Mouse (Mus musculus) liver, embryonic 15.5 days (tissue): Measurements from ENCODE around the gene Tsga10. TPM values are rescaled to one million over a fixed set of nuclear protein-coding genes. Genes with fewer than 3 reads are reported as not detected.

Source experiments
- ATAC-seq: fragments of 200-750 bp; cut with Nextera tagmentation; 2 replicates; pipeline ENCODE4 v1.8.0; 2017; ENCODE audit warnings: moderate number of reproducible peaks, mild to moderate bottlenecking, moderate library complexity; ENCODE audit not compliant: insufficient read depth
- H3K27ac ChIP-seq: fragments of 300-500 bp; sonication (generic); replicated peaks from 2 replicates; pipeline ENCODE4 v1.5.1; 2015; ENCODE audit warnings: mild to moderate bottlenecking, inconsistent platforms
- H3K27me3 ChIP-seq: fragments of 300-500 bp; sonication (generic); 2 replicates; pipeline ENCODE4 v1.6.1; 2015; ENCODE audit warnings: mild to moderate bottlenecking, inconsistent platforms
- H3K36me3 ChIP-seq: fragments of 300-500 bp; sonication (generic); replicated peaks from 2 replicates; pipeline ENCODE4 v1.6.1; 2015; ENCODE audit warnings: moderate library complexity, mild to moderate bottlenecking, inconsistent platforms
- H3K4me1 ChIP-seq: fragments of 300-500 bp; sonication (generic); replicated peaks from 2 replicates; pipeline ENCODE4 v1.6.1; 2015; ENCODE audit warnings: inconsistent platforms
- H3K4me2 ChIP-seq: fragments of 300-500 bp; sonication (generic); 2 replicates; pipeline ENCODE4 v1.6.1; 2015; ENCODE audit warnings: moderate library complexity, mild to moderate bottlenecking, inconsistent platforms
- H3K4me3 ChIP-seq: fragments of 300-500 bp; sonication (generic); replicated peaks from 2 replicates; pipeline ENCODE4 v1.5.1; 2015; ENCODE audit warnings: mild to moderate bottlenecking, inconsistent platforms
- H3K9ac ChIP-seq: fragments of 300-500 bp; sonication (generic); 2 replicates; pipeline ENCODE4 v1.6.1; 2015; ENCODE audit warnings: moderate library complexity, mild to moderate bottlenecking, inconsistent platforms
- H3K9me3 ChIP-seq: fragments of 300-500 bp; sonication (generic); replicated peaks from 2 replicates; pipeline ENCODE4 v1.6.1; 2016; ENCODE audit warnings: inconsistent platforms
- WGBS: fragments of 180-500 bp; shearing (Covaris S2); methylation state at CpG from one replicate; pipeline ENCODE4 v1.1.7; 2015; ENCODE audit warnings: mixed read lengths; ENCODE audit not compliant: insufficient replicate concordance; 5-methylcytosine and 5-hydroxymethylcytosine counted together
- polyA plus RNA-seq: library from polyadenylated mRNA; unstranded; fragments of >200 nt; fragmentation: Nextera tagmentation; extraction: Ambion mirVana; gene quantifications from 2 replicates; pipeline ENCODE4 v1.2.1, GENCODE M21; 2015

Gene Tsga10
- polyA plus RNA-seq, 1 experiment from 2014 or later, result 1.3 TPM

DNA sequence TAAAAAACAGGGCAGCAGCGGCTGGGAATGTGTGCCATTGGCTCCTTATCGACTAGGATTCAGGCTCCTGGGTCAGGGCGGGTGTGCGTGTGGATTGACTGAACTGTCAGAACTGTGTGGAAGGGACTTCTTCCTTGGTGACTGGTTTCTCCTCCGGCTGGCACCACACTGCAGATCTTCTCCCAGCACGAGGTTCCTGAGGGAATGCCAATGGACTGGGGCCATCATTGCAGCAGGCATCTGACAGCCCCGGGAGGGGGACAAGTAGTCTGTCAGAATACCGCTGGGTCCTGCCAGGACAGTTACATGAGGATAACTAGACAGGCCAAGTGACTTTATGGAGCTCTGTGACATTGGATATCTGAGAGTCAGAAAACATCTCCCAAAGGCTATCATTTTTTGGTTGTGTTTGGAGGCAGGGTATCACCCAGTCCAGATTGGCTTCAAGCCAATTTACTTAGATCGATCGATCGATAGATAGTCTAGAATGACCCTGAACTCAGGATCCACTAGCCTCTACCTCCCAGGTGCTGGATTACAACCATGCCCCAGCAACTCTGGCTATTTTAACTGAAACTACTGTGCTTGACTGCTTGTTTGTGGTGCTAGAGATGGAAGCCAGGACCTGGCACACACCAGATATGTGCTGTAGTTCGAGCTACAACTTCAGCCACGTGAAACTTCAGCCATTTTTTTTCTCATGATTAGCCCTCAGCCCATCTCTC is 11.7 kb upstream of the Tsga10 start:
- Histone ChIP-seq H3K36me3 (peaks cover 80% of the 10 kb centered on the region), H3K4me3 (no peak overlapping the region), H3K4me2 (no peak overlapping the region), H3K9me3 (no peaks in the 10 kb centered on the region), H3K4me1 (peaks cover 6% of the 10 kb centered on the region), H3K9ac (no peak overlapping the region), H3K27ac (no peak overlapping the region), H3K27me3 (no peaks in the 10 kb centered on the region)
- 84% methylated on average over 13 of the region's 13 CpGs for WGBS
- ATAC-seq, result no peak

DNA sequence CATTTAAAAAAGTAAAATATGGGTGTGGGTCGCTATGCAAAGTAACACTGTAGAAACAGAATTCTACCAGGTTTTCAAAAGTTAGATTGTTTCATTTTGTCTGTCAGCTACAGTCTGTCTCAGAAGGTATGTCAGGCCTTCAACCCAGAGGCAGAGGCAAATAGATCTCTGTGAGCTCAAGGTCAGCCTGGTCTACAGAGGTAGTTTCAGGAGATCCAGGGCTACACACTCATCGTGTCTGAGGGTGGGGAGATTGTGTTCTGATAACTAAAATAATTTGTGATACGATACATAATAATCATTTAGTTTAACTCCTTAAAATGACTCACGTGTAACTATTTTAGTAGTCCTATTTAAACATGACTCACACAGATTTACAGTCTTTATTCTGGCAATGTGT is 6.9 kb upstream of the Tsga10 start:
- H3K27me3 ChIP-seq, result no peaks in the 10 kb centered on the region
- peak overlapping the region; percentile 55; the same call in 1 of the 2 replicates for H3K9ac ChIP-seq
- 59% methylated on average over 4 of the region's 4 CpGs for WGBS
- peak overlapping the region; percentile 89 for H3K4me2 ChIP-seq
- H3K4me1 ChIP-seq, result peaks cover 38% of the 10 kb centered on the region
- H3K36me3 ChIP-seq, result peaks cover 35% of the 10 kb centered on the region
- no peak for ATAC-seq
- H3K9me3 ChIP-seq, result no peaks in the 10 kb centered on the region
- peak overlapping the region; percentile 70; the same call in 1 of the 2 replicates for H3K4me3 ChIP-seq
- H3K27ac ChIP-seq, result no peak overlapping the region

DNA sequence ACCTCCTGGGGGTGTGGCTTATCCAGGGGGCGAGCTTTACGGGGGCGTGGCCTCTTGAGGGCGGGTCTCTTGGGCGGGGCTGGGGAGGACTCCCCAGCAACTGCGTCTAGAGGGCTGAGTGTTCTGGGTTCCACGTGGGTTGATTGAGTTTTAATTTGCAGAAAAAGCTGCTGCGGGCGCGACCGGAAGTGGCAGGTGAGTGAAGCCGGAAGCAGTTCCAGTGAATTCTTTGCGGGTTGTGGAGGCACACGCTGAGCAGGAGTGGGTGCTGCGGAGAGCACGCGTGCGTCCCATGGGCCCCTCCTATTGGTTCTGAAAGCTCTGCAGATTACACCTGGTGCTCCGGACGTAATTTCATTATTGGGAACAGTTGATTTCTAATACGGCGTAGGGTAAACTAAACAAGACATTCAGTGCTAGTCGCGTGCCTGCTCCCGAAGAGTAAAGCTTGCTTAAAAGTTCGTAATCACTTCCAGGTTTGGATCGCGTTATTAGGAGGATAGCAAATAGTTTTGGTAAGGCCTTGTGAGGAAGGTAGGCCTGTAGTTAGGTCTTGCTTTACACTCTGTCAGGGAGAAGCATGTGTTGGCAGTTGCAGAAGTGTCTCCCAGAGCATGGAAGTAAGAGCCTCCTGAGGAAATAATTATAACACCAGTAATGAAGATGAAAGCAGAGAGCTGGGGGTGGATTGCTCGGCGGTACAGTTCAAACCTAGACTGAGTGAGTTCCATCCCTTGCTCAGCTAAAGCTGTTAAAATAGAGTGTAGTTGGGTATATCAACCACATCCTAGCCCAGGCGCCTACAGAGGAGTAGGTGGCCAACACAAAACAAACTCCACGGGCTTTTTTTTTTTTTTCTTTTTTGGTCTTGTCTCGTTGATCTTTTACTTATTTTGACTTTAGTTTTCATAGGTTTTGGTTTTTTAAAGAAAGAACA is 6.2 kb upstream of the Tsga10 start:
- no peaks in the 10 kb centered on the region for H3K9me3 ChIP-seq
- ATAC-seq, result peak; percentile 84
- peak overlapping the region; percentile 89 for H3K4me2 ChIP-seq
- peak overlapping the region; percentile 73 for H3K27ac ChIP-seq
- peaks cover 38% of the 10 kb centered on the region for H3K4me1 ChIP-seq
- 3% methylated on average over 33 of the region's 33 CpGs for WGBS
- H3K27me3 ChIP-seq, result no peaks in the 10 kb centered on the region
- H3K4me3 ChIP-seq, result peak overlapping the region; percentile 70
- H3K36me3 ChIP-seq, result peaks cover 28% of the 10 kb centered on the region
- H3K9ac ChIP-seq, result peak overlapping the region; percentile 55

DNA sequence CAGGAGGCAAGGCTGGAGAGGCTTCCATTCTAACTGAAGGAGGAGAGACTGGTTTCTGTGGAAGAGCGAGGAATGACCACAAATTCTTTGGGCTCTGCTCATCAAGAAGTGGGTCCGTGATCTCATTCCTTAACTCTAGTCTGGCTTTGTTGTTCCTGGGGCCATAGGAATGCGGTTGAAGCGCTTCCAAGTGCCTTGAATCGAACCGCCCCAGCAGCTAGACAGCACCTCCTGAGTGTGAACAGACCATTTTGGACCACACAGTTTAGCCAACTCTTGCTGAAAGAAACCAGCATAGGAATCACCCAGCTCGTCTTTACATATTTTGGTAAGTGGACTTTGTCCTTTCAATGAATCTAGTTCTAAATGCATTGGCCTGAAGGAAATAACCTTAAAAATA is 5.5 kb upstream of the Tsga10 start, which contains the start of gene Lipt1:
Gene Lipt1, plus strand, starts transcription at position 35 of the 400 bp plus-strand sequence.
- H3K4me2 ChIP-seq, result peak within 1 kb of the TSS; percentile 89

DNA sequence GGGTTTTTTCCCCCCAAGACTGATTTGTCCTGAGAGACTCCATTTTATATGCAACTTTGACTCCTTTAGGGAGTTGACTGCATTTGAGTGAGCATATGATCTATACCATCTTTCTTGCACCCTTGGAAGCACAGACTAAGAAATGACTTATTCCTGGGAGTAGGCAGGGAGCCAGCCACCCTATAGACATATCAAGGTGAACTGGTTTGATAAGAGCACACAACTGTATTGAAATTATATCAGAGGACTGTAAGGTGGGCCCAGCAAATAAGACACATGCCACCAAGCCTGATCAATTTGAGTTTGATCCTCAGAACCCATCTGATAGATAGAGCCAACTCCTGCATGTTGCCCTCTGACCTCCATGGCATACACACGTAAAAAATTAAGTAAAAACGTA is 3.1 kb upstream of the Tsga10 start:
- no peak for ATAC-seq
- peaks cover 53% of the 10 kb centered on the region for H3K4me1 ChIP-seq
- no peak overlapping the region for H3K27ac ChIP-seq

More for the DNA sequence above, 5.5 kb upstream of the Tsga10 start, which contains the start of gene Lipt1:
- Histone ChIP-seq H3K4me1 (peaks cover 38% of the 10 kb centered on the region), H3K9me3 (no peaks in the 10 kb centered on the region), H3K9ac (peak within 1 kb of the TSS; percentile 55), H3K4me3 (peak within 1 kb of the TSS; percentile 70), H3K27ac (peak within 1 kb of the TSS; percentile 73), H3K36me3 (peaks cover 21% of the 10 kb centered on the region), H3K27me3 (no peaks in the 10 kb centered on the region)
- ATAC-seq, result peak; percentile 53; the same call in 1 of the 2 replicates
- 14% methylated on average over 7 of the region's 7 CpGs for WGBS

DNA sequence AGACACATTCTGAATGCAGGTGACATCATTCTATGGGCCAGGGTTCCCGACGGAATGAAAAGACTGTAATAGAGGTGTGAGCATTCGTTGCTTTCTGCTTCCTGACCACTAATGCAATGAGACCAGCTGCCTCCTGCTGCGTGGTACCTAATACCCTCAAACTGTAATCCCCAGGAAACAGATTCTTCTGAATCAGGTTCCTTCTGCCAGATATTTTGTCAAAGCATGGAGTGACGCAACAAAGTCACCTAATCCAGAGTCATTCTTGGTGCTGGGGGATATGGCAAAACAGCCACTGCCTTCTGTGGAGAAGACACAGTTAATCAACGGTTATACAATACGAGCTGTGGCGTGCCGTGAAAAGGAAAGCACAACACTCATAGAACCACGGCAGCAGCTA is 2.4 kb upstream of the Tsga10 start:
- no peak overlapping the region for H3K9ac ChIP-seq
- peaks cover 56% of the 10 kb centered on the region for H3K4me1 ChIP-seq
- WGBS, result 33% methylated on average over 10 of the region's 10 CpGs
- H3K4me3 ChIP-seq, result no peak overlapping the region
- no peak for ATAC-seq
- H3K27me3 ChIP-seq, result no peaks in the 10 kb centered on the region
- no peaks in the 10 kb centered on the region for H3K36me3 ChIP-seq
- H3K4me2 ChIP-seq, result peak overlapping the region; percentile 10; the same call in 1 of the 2 replicates
- no peaks in the 10 kb centered on the region for H3K9me3 ChIP-seq
- H3K27ac ChIP-seq, result no peak overlapping the region

More for the DNA sequence above, 3.1 kb upstream of the Tsga10 start:
- Histone ChIP-seq H3K4me2 (no peak overlapping the region), H3K27me3 (no peaks in the 10 kb centered on the region), H3K36me3 (no peaks in the 10 kb centered on the region), H3K9me3 (no peaks in the 10 kb centered on the region), H3K9ac (no peak overlapping the region), H3K4me3 (no peak overlapping the region)
- 27% methylated on average over 2 of the region's 2 CpGs for WGBS

DNA sequence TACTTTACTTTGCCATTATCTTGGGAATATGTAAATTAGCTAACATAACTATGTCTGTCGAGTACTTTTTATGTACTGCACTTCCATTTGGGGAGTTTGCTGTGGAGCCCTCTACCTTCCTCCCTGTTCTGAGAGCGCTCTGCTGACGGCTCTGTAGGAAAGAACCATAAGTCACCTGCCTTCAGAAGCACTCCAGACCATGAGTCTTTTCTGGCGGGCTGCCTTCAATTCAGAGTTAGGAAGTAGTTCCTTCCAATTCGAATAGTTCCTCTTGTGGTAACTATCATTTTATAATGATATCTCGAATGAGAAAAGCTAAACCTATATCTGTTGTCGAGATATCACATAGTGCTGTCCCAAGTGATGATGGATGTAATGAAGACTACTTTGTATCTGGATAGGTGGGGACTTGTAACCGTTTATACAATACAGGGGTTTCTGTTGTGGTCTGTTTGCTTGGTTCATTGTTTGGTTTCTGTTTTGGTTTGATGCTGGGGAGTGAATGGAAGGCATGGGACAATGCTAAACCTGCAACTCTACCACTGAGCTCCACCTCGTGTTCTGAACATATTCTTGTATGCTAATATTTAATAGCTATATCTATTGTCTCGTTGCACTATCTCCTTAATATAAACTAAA is 1.6 kb upstream of the Tsga10 start:
- Histone ChIP-seq H3K27me3 (no peaks in the 10 kb centered on the region), H3K9ac (no peak overlapping the region), H3K9me3 (no peaks in the 10 kb centered on the region), H3K4me3 (no peak overlapping the region), H3K4me1 (peaks cover 49% of the 10 kb centered on the region), H3K27ac (no peak overlapping the region), H3K36me3 (no peaks in the 10 kb centered on the region), H3K4me2 (no peak overlapping the region)
- 48% methylated on average over 10 of the region's 10 CpGs for WGBS
- no peak for ATAC-seq

DNA sequence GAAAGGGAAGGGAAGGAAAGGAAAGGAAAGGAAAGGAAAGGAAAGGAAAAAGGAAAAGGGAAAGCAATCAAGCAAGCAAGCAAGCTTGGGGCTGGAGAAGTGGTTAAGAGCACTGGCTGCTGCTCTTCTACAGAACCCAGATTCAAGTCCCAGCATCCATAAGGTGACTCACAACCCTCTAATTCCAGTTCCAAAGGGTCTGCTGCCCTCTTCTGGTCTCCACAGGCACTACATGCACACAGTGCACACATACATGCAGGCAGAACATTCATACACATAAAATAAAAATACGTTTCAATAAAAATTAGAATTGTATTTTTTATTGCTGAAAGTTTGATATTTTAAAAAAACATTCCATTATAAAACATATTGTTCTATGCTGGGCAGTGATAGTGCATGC is 827 bp upstream of the Tsga10 start:
- no peak overlapping the region for H3K27ac ChIP-seq
- peaks cover 41% of the 10 kb centered on the region for H3K4me1 ChIP-seq
- no peaks in the 10 kb centered on the region for H3K9me3 ChIP-seq
- ATAC-seq, result no peak
- H3K4me3 ChIP-seq, result no peak overlapping the region
- WGBS, result 69% methylated on average over 1 of the region's 1 CpGs
- no peaks in the 10 kb centered on the region for H3K36me3 ChIP-seq
- no peak overlapping the region for H3K4me2 ChIP-seq
- no peaks in the 10 kb centered on the region for H3K27me3 ChIP-seq
- no peak overlapping the region for H3K9ac ChIP-seq

DNA sequence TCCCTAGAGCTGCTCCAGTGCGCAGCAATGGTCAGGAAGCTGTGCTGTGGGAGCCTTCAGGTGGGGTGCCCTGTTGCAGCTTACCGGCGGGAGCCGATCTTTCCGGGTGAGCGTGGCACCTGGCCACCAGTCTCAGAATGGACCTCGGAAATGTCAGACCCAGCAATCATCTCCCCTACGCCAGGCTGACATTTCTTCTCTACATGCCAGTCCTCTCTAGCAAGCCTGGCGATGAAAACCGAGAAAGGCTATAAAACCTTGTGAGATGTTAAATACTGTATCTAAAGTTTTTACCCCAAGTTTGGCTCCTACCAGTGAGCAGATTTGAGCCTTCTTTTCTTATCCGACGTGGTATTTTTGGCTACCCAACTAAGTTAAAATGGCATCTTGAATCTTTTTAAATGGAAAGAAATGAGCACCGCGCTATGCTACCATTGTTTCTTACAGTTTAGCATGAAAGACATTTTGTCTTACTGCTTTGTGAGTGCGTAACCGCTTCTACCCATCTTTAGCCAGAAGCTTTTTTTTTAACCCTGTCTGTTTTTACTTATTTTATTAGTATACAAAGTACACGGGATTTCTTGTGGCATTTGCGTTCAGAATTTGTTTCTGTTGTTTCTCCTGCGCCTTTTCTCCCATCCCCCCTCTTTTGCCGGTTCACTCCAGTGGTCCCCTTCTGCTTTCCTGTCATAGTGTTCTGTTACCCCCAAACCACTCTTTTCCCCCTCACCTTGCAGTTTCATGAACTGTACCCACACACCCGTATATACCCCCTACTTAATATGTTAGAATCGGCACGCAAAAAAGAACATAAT is 621 bp downstream of the Tsga10 start:
- no peak for ATAC-seq
- H3K4me1 ChIP-seq, result peaks cover 33% of the 10 kb centered on the region
- H3K4me2 ChIP-seq, result peak overlapping the region; percentile 99
- H3K9me3 ChIP-seq, result no peaks in the 10 kb centered on the region
- H3K27me3 ChIP-seq, result no peaks in the 10 kb centered on the region
- H3K9ac ChIP-seq, result peak overlapping the region; percentile 75
- peak overlapping the region; percentile 92 for H3K27ac ChIP-seq
- peak overlapping the region; percentile 76 for H3K4me3 ChIP-seq
- no peaks in the 10 kb centered on the region for H3K36me3 ChIP-seq
- 9% methylated on average over 23 of the region's 23 CpGs for WGBS
